8 mouse cellular contexts compared by ENCODE assay signal in the genomic region with DNA sequence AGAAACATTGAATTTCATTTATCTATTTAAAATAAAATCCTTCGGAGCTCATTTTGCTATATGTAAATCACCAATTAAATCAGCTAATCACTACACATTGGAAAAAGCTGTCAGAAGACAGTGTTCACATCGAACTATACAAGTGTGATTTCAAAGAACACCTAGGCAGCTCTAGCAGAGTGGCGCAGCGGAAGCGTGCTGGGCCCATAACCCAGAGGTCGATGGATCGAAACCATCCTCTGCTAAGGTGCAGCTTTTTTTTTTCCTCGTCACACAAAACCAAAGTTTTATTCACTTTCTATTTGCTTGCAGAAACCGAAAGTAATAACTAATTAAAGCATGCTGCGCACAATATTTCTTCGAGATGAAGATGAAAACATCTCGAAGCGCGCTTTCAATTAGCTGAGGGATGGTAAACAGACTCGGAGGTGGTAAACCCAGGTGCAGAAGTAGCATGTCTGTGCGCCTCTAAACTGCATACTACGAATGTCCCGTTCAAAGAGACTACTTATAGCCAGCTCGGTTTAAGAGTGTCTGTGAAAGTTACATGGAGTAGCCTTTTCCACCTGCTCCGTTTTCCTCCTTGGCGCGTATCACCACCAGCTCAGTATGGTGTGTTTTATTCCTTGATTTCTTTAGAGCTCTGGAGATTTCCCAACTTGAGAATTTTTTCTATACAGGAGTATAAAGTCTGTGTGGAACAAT. TPM values are rescaled to one million over a fixed set of nuclear protein-coding genes. Genes with fewer than 3 reads are reported as not detected.
DNase-seq lines count a peak whose midpoint lies in the region; ATAC-seq lines count a peak whose summit lies in the region.

No protein-coding gene starts in this region.

- intact Hi-C loops in gastrocnemius, postnatal 14 days (cut with DNase I; ENCODE audit: low total_unique reads) = no loop called here
- intact Hi-C loops in left cerebral cortex, postnatal 14 days (cut with DNase I) = loop anchor here (5.0 to 10.0 kb wide), 4 partner anchors 446 to 1824 kb away; a partner anchor contains a TSS

- peak; percentile 74 to 87 for DNase-seq in adrenal gland, adult 18-20 months (ENCODE audit: low spot score in 2 of 2)
- DNase-seq in embryo, embryonic 10.5 days (ENCODE audit: low spot score) = peak; percentile 88
- DNase-seq in gastrocnemius, postnatal 14 days = peak; percentile 35
- DNase-seq in induced T-regulatory cell, adult 2 months (ENCODE audit: low read depth) = peak; percentile 93
- peak; percentile 83 to 85 for DNase-seq in left cerebral cortex, postnatal 14 days (ENCODE audit: low spot score in 2 of 2)
- DNase-seq in right cerebral cortex, postnatal 14 days = peak; percentile 64
- peak; percentile 59 to 68 for DNase-seq in urinary bladder, postnatal 4 days (ENCODE audit: low spot score in 2 of 2)

- ATAC-seq in megakaryocyte progenitor cell, adult 5-6 weeks (replicated peaks; ENCODE audit: poor library complexity) = peak; percentile 40

RNA-seq across cellular contexts. Expression of a gene that starts 5.0 kb away (rescaled TPM):
- 10 to 100 TPM; 21.3 to 23.3 TPM for total RNA-seq in adrenal gland, adult 18-20 months (2021)
- total RNA-seq in gastrocnemius, postnatal 14 days (2021) = 10 to 100 TPM; 79.9 to 84.7 TPM
- total RNA-seq in left cerebral cortex, postnatal 14 days (2021) = 10 to 100 TPM; 37.3 to 37.9 TPM
- 264 and 265 TPM in 2 replicates for total RNA-seq in megakaryocyte progenitor cell, adult 5-6 weeks (2015)
- total RNA-seq in megakaryocyte progenitor cell, adult 5-6 weeks (2017) = 396 and 423 TPM in 2 replicates

RNA-seq across cellular contexts. Expression of a gene that starts 5.2 kb away (rescaled TPM):
- 10 to 100 TPM; 21.4 to 30.6 TPM for total RNA-seq in adrenal gland, adult 18-20 months (2021)
- 10 to 100 TPM; 70.5 to 87.6 TPM for total RNA-seq in gastrocnemius, postnatal 14 days (2021)
- total RNA-seq in left cerebral cortex, postnatal 14 days (2021) = 10 to 100 TPM; 17.2 to 25.6 TPM
- total RNA-seq in megakaryocyte progenitor cell, adult 5-6 weeks (2015) = 2.0 and 5.0 TPM in 2 replicates
- 2,894 and 3,659 TPM in 2 replicates for total RNA-seq in megakaryocyte progenitor cell, adult 5-6 weeks (2017)

RNA-seq across cellular contexts. Expression of a gene that starts 6.5 kb away (rescaled TPM):
- 10 to 100 TPM; 25.1 to 28.5 TPM for total RNA-seq in adrenal gland, adult 18-20 months (2021)
- 100 to 1,000 TPM; 108 to 117 TPM for total RNA-seq in gastrocnemius, postnatal 14 days (2021)
- 10 to 100 TPM; 46.6 to 56.8 TPM for total RNA-seq in left cerebral cortex, postnatal 14 days (2021)
- total RNA-seq in megakaryocyte progenitor cell, adult 5-6 weeks (2015) = 35.1 and 67.8 TPM in 2 replicates
- 208 and 295 TPM in 2 replicates for total RNA-seq in megakaryocyte progenitor cell, adult 5-6 weeks (2017)

RNA-seq across cellular contexts. Expression of a gene that starts 10.9 kb away (rescaled TPM):
- 1 to 10 TPM; 5.2 to 5.8 TPM for total RNA-seq in adrenal gland, adult 18-20 months (2021)
- total RNA-seq in gastrocnemius, postnatal 14 days (2021) = 10 to 100 TPM; 20.2 to 23.0 TPM
- 1 to 10 TPM; 4.9 to 7.8 TPM for total RNA-seq in left cerebral cortex, postnatal 14 days (2021)
- total RNA-seq in megakaryocyte progenitor cell, adult 5-6 weeks (2015) = 116 and 137 TPM in 2 replicates
- total RNA-seq in megakaryocyte progenitor cell, adult 5-6 weeks (2017) = 542 and 561 TPM in 2 replicates

RNA-seq across cellular contexts. Expression of a gene that starts 13.1 kb away (rescaled TPM):
- not detected for total RNA-seq in adrenal gland, adult 18-20 months (2021)
- total RNA-seq in gastrocnemius, postnatal 14 days (2021) = not detected
- not detected for total RNA-seq in left cerebral cortex, postnatal 14 days (2021)
- total RNA-seq in megakaryocyte progenitor cell, adult 5-6 weeks (2015) = not detected in 2 replicates
- total RNA-seq in megakaryocyte progenitor cell, adult 5-6 weeks (2017) = not detected in 2 replicates

Comparison
In these comparisons a context has a peak if more than half of its experiments do, and no peak if none do; other contexts are left out.
1. Peak in every context shown above with its lines: DNase-seq and ATAC-seq.
2. DNase-seq: peak in every context shown above with its lines; median percentile 93 in induced T-regulatory cell, adult 2 months; 88 in embryo, embryonic 10.5 days; 84 in left cerebral cortex, postnatal 14 days; 80 in adrenal gland, adult 18-20 months; 64 in right cerebral cortex, postnatal 14 days; 64 in urinary bladder, postnatal 4 days; 35 in gastrocnemius, postnatal 14 days.